Mouse (Mus musculus): ENCODE measurements around the gene Cers2. TPM values are rescaled to one million over a fixed set of nuclear protein-coding genes. Genes with fewer than 3 reads are reported as not detected.
A peak's percentile ranks its signal among the peaks of the same experiment; 100 is the strongest.

The Cers2 gene
- polyA plus RNA-seq, 1 experiment from 2014 or later = 97.6 TPM

- Histone ChIP-seq H3K4me1 (no peaks in the 10 kb centered on the region), H3K9me3 (no peaks in the 10 kb centered on the region), H3K36me3 (replicated peaks) (peaks cover 18% of the 10 kb centered on the region), H3K4me2 (no peak overlapping the region), H3K27ac (no peak overlapping the region), H3K27me3 (replicated peaks) (no peaks in the 10 kb centered on the region), H3K4me3 (no peak overlapping the region), H3K9ac (no peak overlapping the region)
- ATAC-seq (replicated peaks) = no peak
- 97% methylated on average over 2 of the region's 2 CpGs for WGBS
Observed at GRCm38 (mm10) chr3:95292899-95293298, 21.7 kb upstream of the Cers2 start.

- Histone ChIP-seq H3K27ac (no peak overlapping the region), H3K9me3 (no peaks in the 10 kb centered on the region), H3K27me3 (replicated peaks) (no peaks in the 10 kb centered on the region), H3K4me1 (no peaks in the 10 kb centered on the region), H3K4me3 (no peak overlapping the region), H3K9ac (no peak overlapping the region), H3K36me3 (replicated peaks) (peaks cover 18% of the 10 kb centered on the region), H3K4me2 (no peak overlapping the region)
- ATAC-seq (replicated peaks) = no peak
- 85% methylated on average over 11 of the region's 11 CpGs for WGBS
Observed at GRCm38 (mm10) chr3:95293537-95293936, 21.1 kb upstream of the Cers2 start.

- Histone ChIP-seq H3K4me1 (no peaks in the 10 kb centered on the region), H3K36me3 (replicated peaks) (peaks cover 18% of the 10 kb centered on the region), H3K9ac (no peak overlapping the region), H3K4me3 (no peak overlapping the region), H3K27ac (no peak overlapping the region), H3K27me3 (replicated peaks) (no peaks in the 10 kb centered on the region), H3K4me2 (no peak overlapping the region), H3K9me3 (no peaks in the 10 kb centered on the region)
- 96% methylated on average over 7 of the region's 7 CpGs for WGBS
- ATAC-seq (replicated peaks) = no peak
Observed at GRCm38 (mm10) chr3:95294316-95294715, 20.3 kb upstream of the Cers2 start.

GRCm38 (mm10) chr3:95294718-95295117 is 19.9 kb upstream of the Cers2 start:
- Histone ChIP-seq H3K9ac (no peak overlapping the region), H3K27ac (no peak overlapping the region), H3K4me1 (no peaks in the 10 kb centered on the region), H3K27me3 (replicated peaks) (no peaks in the 10 kb centered on the region), H3K36me3 (replicated peaks) (peaks cover 18% of the 10 kb centered on the region), H3K4me3 (no peak overlapping the region), H3K4me2 (no peak overlapping the region), H3K9me3 (no peaks in the 10 kb centered on the region)
- WGBS = 91% methylated on average over 5 of the region's 5 CpGs
- ATAC-seq (replicated peaks) = no peak

- Histone ChIP-seq H3K27me3 (replicated peaks) (no peaks in the 10 kb centered on the region), H3K27ac (no peak overlapping the region), H3K4me3 (no peak overlapping the region), H3K9me3 (no peaks in the 10 kb centered on the region), H3K4me1 (no peaks in the 10 kb centered on the region), H3K9ac (no peak overlapping the region), H3K4me2 (no peak overlapping the region), H3K36me3 (replicated peaks) (peaks cover 18% of the 10 kb centered on the region)
- 85% methylated on average over 11 of the region's 11 CpGs for WGBS
- ATAC-seq (replicated peaks) = 0 out of 2 replicates have a peak, but pooled peaks have one; percentile 37
Observed at GRCm38 (mm10) chr3:95295321-95296102, 19.1 kb upstream of the Cers2 start.

- WGBS = 13% methylated on average over 5 of the region's 5 CpGs
- Histone ChIP-seq H3K9ac (no peak overlapping the region), H3K36me3 (replicated peaks) (peaks cover 15% of the 10 kb centered on the region), H3K27me3 (replicated peaks) (no peaks in the 10 kb centered on the region), H3K4me2 (no peak overlapping the region), H3K4me3 (no peak overlapping the region), H3K9me3 (no peaks in the 10 kb centered on the region), H3K27ac (no peak overlapping the region), H3K4me1 (no peaks in the 10 kb centered on the region)
- 0 out of 2 replicates have a peak, but pooled peaks have one; percentile 30 for ATAC-seq (replicated peaks)
Observed at GRCm38 (mm10) chr3:95296103-95296469, 18.5 kb upstream of the Cers2 start.

- Histone ChIP-seq H3K27ac (no peak overlapping the region), H3K4me3 (no peak overlapping the region), H3K4me1 (no peaks in the 10 kb centered on the region), H3K4me2 (no peak overlapping the region), H3K9me3 (no peaks in the 10 kb centered on the region), H3K36me3 (replicated peaks) (peaks cover 11% of the 10 kb centered on the region), H3K27me3 (replicated peaks) (no peaks in the 10 kb centered on the region), H3K9ac (no peak overlapping the region)
- 96% methylated on average over 7 of the region's 7 CpGs for WGBS
- ATAC-seq (replicated peaks) = no peak
Observed at GRCm38 (mm10) chr3:95298018-95298417, 16.6 kb upstream of the Cers2 start.

GRCm38 (mm10) chr3:95301204-95301796 is 13.3 kb upstream of the Cers2 start:
- no peak overlapping the region for H3K27ac ChIP-seq
- H3K4me2 ChIP-seq = no peak overlapping the region
- no peak overlapping the region for H3K4me3 ChIP-seq
- no peaks in the 10 kb centered on the region for H3K27me3 ChIP-seq (replicated peaks)
- H3K9ac ChIP-seq = no peak overlapping the region
- H3K36me3 ChIP-seq (replicated peaks) = no peaks in the 10 kb centered on the region; the same call in 1 of the 2 replicates
- H3K4me1 ChIP-seq = no peaks in the 10 kb centered on the region
- WGBS = 87% methylated on average over 3 of the region's 3 CpGs
- H3K9me3 ChIP-seq = no peaks in the 10 kb centered on the region
- no peak for ATAC-seq (replicated peaks)

- no peak overlapping the region for H3K4me3 ChIP-seq
- H3K27me3 ChIP-seq (replicated peaks) = no peaks in the 10 kb centered on the region
- H3K9me3 ChIP-seq = no peaks in the 10 kb centered on the region
- no peaks in the 10 kb centered on the region for H3K36me3 ChIP-seq (replicated peaks)
- H3K4me1 ChIP-seq = no peaks in the 10 kb centered on the region
- no peak overlapping the region for H3K4me2 ChIP-seq
- no peak overlapping the region for H3K27ac ChIP-seq
- ATAC-seq (replicated peaks) = no peak
- no peak overlapping the region for H3K9ac ChIP-seq
- 88% methylated on average over 4 of the region's 4 CpGs for WGBS
Observed at GRCm38 (mm10) chr3:95306244-95306643, 8.3 kb upstream of the Cers2 start.

GRCm38 (mm10) chr3:95307100-95307499 is 7.5 kb upstream of the Cers2 start, which contains the start of gene Anxa9:
TSS of gene Anxa9 (minus strand) at chr3:95307176.
- 74% methylated on average over 7 of the region's 7 CpGs for WGBS
- Histone ChIP-seq H3K4me2 (no peak within 1 kb of the TSS), H3K9me3 (no peaks in the 10 kb centered on the region), H3K27ac (no peak within 1 kb of the TSS), H3K36me3 (replicated peaks) (no peaks in the 10 kb centered on the region), H3K4me3 (no peak within 1 kb of the TSS), H3K9ac (no peak within 1 kb of the TSS), H3K4me1 (no peaks in the 10 kb centered on the region), H3K27me3 (replicated peaks) (no peaks in the 10 kb centered on the region)
- no peak for ATAC-seq (replicated peaks)

- H3K4me3 ChIP-seq = no peak overlapping the region
- WGBS = 72% methylated on average over 3 of the region's 3 CpGs
- no peak for ATAC-seq (replicated peaks)
- no peaks in the 10 kb centered on the region for H3K27me3 ChIP-seq (replicated peaks)
- H3K4me2 ChIP-seq = no peak overlapping the region
- no peak overlapping the region for H3K27ac ChIP-seq
- H3K9ac ChIP-seq = no peak overlapping the region
- H3K9me3 ChIP-seq = no peaks in the 10 kb centered on the region
- H3K36me3 ChIP-seq (replicated peaks) = no peaks in the 10 kb centered on the region
- H3K4me1 ChIP-seq = peaks cover 9% of the 10 kb centered on the region; the same call in 1 of the 2 replicates
Observed at GRCm38 (mm10) chr3:95310496-95310895, 4.1 kb upstream of the Cers2 start.

- Histone ChIP-seq H3K4me1 (peaks cover 16% of the 10 kb centered on the region), H3K9me3 (no peaks in the 10 kb centered on the region), H3K27me3 (replicated peaks) (no peaks in the 10 kb centered on the region), H3K27ac (no peak overlapping the region), H3K4me2 (no peak overlapping the region), H3K4me3 (no peak overlapping the region), H3K36me3 (replicated peaks) (no peaks in the 10 kb centered on the region), H3K9ac (no peak overlapping the region)
- 67% methylated on average over 9 of the region's 9 CpGs for WGBS
- ATAC-seq (replicated peaks) = no peak
Observed at GRCm38 (mm10) chr3:95310968-95311882, 3.4 kb upstream of the Cers2 start.

Measured in midbrain, embryonic 15.5 days (tissue).